Mouse (Mus musculus): ENCODE data around the gene Ppp2r5c. TPM values are rescaled to one million over a fixed set of nuclear protein-coding genes. Genes with fewer than 3 reads are reported as not detected.

Ppp2r5c gene
- polyA plus RNA-seq, 1 experiment from 2014 or later, result 86.2 TPM

GRCm38 (mm10) chr12:110571050-110571449 lies 124.1 kb downstream of the Ppp2r5c start:
- no peak for DNase-seq
- H3K4me1 ChIP-seq (replicated peaks), result no peaks in the 10 kb centered on the region

GRCm38 (mm10) chr12:110572351-110572750 lies 125.4 kb downstream of the Ppp2r5c start:
- Histone ChIP-seq H3K4me2 (no peak overlapping the region), H3K36me3 (peaks cover 63% of the 10 kb centered on the region), H3K27ac (no peak overlapping the region), H3K4me3 (replicated peaks) (no peak overlapping the region), H3K4me1 (replicated peaks) (no peaks in the 10 kb centered on the region), H3K9ac (no peak overlapping the region), H3K9me3 (replicated peaks) (no peaks in the 10 kb centered on the region), H3K27me3 (no peaks in the 10 kb centered on the region)
- no peak for DNase-seq
- WGBS (ENCODE audit: insufficient replicate concordance), result 86% methylated on average over 4 of the region's 4 CpGs
- no peak for ATAC-seq (ENCODE audit: low read depth)

More at GRCm38 (mm10) chr12:110571050-110571449, 124.1 kb downstream of the Ppp2r5c start:
- Histone ChIP-seq H3K9ac (no peak overlapping the region), H3K9me3 (replicated peaks) (no peaks in the 10 kb centered on the region), H3K36me3 (peaks cover 73% of the 10 kb centered on the region), H3K4me2 (no peak overlapping the region), H3K27ac (no peak overlapping the region), H3K4me3 (replicated peaks) (no peak overlapping the region), H3K27me3 (no peaks in the 10 kb centered on the region)
- 89% methylated on average over 10 of the region's 10 CpGs for WGBS (ENCODE audit: insufficient replicate concordance)
- no peak for ATAC-seq (ENCODE audit: low read depth)

GRCm38 (mm10) chr12:110573635-110574034 lies 126.7 kb downstream of the Ppp2r5c start:
- WGBS (ENCODE audit: insufficient replicate concordance), result 67% methylated on average over 8 of the region's 8 CpGs
- DNase-seq, result no peak
- no peak for ATAC-seq (ENCODE audit: low read depth)
- no peak overlapping the region for H3K9ac ChIP-seq
- no peak overlapping the region for H3K27ac ChIP-seq
- no peaks in the 10 kb centered on the region for H3K9me3 ChIP-seq (replicated peaks)
- H3K4me3 ChIP-seq (replicated peaks), result no peak overlapping the region
- no peak overlapping the region for H3K4me2 ChIP-seq
- H3K36me3 ChIP-seq, result peaks cover 50% of the 10 kb centered on the region
- no peaks in the 10 kb centered on the region for H3K27me3 ChIP-seq
- H3K4me1 ChIP-seq (replicated peaks), result no peaks in the 10 kb centered on the region

- Histone ChIP-seq H3K4me3 (replicated peaks) (no peak overlapping the region), H3K9ac (no peak overlapping the region), H3K4me1 (replicated peaks) (no peaks in the 10 kb centered on the region), H3K4me2 (no peak overlapping the region), H3K27me3 (no peaks in the 10 kb centered on the region), H3K36me3 (peaks cover 39% of the 10 kb centered on the region), H3K27ac (no peak overlapping the region), H3K9me3 (replicated peaks) (no peaks in the 10 kb centered on the region)
- no peak for DNase-seq
- WGBS (ENCODE audit: insufficient replicate concordance), result 74% methylated on average over 4 of the region's 4 CpGs
- ATAC-seq (ENCODE audit: low read depth), result no peak
Measured at GRCm38 (mm10) chr12:110575926-110576325, 129.0 kb downstream of the Ppp2r5c start.

- H3K9me3 ChIP-seq (replicated peaks), result no peaks in the 10 kb centered on the region
- H3K36me3 ChIP-seq, result peaks cover 27% of the 10 kb centered on the region
- no peak overlapping the region for H3K4me2 ChIP-seq
- H3K4me1 ChIP-seq (replicated peaks), result no peaks in the 10 kb centered on the region
- H3K27me3 ChIP-seq, result no peaks in the 10 kb centered on the region
- H3K27ac ChIP-seq, result no peak overlapping the region
- no peak for ATAC-seq (ENCODE audit: low read depth)
- WGBS (ENCODE audit: insufficient replicate concordance), result 80% methylated on average over 9 of the region's 9 CpGs
- no peak overlapping the region for H3K9ac ChIP-seq
- no peak for DNase-seq
- no peak overlapping the region for H3K4me3 ChIP-seq (replicated peaks)
Measured at GRCm38 (mm10) chr12:110578333-110578732, 131.4 kb downstream of the Ppp2r5c start.

- H3K36me3 ChIP-seq, result no peaks in the 10 kb centered on the region
- no peak overlapping the region for H3K9ac ChIP-seq
- 38% methylated on average over 6 of the region's 6 CpGs for WGBS (ENCODE audit: insufficient replicate concordance)
Measured at GRCm38 (mm10) chr12:110588622-110589021, 141.7 kb downstream of the Ppp2r5c start.

GRCm38 (mm10) chr12:110590804-110591259 lies 143.9 kb downstream of the Ppp2r5c start:
- Histone ChIP-seq H3K36me3 (no peaks in the 10 kb centered on the region), H3K27ac (peak overlapping the region; percentile 77), H3K4me2 (peak overlapping the region; percentile 79), H3K9me3 (replicated peaks) (no peaks in the 10 kb centered on the region), H3K4me3 (replicated peaks) (peak overlapping the region; percentile 77), H3K4me1 (replicated peaks) (peaks cover 31% of the 10 kb centered on the region), H3K27me3 (no peaks in the 10 kb centered on the region), H3K9ac (peak overlapping the region; percentile 83)
- ATAC-seq (ENCODE audit: low read depth) (peak; percentile 13; the same call in 1 of the 2 replicates), DNase-seq (no peak)
- 1% methylated on average over 15 of the region's 15 CpGs for WGBS (ENCODE audit: insufficient replicate concordance)

More at GRCm38 (mm10) chr12:110588622-110589021, 141.7 kb downstream of the Ppp2r5c start:
- no peak overlapping the region for H3K27ac ChIP-seq
- H3K4me3 ChIP-seq (replicated peaks), result no peak overlapping the region
- no peaks in the 10 kb centered on the region for H3K27me3 ChIP-seq
- no peak for ATAC-seq (ENCODE audit: low read depth)
- H3K4me2 ChIP-seq, result no peak overlapping the region
- no peak for DNase-seq
- no peaks in the 10 kb centered on the region for H3K9me3 ChIP-seq (replicated peaks)
- H3K4me1 ChIP-seq (replicated peaks), result peaks cover 31% of the 10 kb centered on the region

GRCm38 (mm10) chr12:110591260-110591883 lies 144.5 kb downstream of the Ppp2r5c start:
- WGBS (ENCODE audit: insufficient replicate concordance), result under 1% methylated on average over 56 of the region's 56 CpGs
- H3K27me3 ChIP-seq, result no peaks in the 10 kb centered on the region
- peaks cover 31% of the 10 kb centered on the region for H3K4me1 ChIP-seq (replicated peaks)
- no peaks in the 10 kb centered on the region for H3K9me3 ChIP-seq (replicated peaks)
- H3K4me3 ChIP-seq (replicated peaks), result peak overlapping the region; percentile 77
- DNase-seq, result peak; percentile 97
- no peaks in the 10 kb centered on the region for H3K36me3 ChIP-seq
- peak; percentile 92 for ATAC-seq (ENCODE audit: low read depth)
- peak overlapping the region; percentile 77 for H3K27ac ChIP-seq
- H3K9ac ChIP-seq, result peak overlapping the region; percentile 83
- peak overlapping the region; percentile 79 for H3K4me2 ChIP-seq

- DNase-seq (peak; percentile 42), ATAC-seq (ENCODE audit: low read depth) (no peak)
- 0 out of 2 replicates have a peak, but pooled peaks cover 7% of the 10 kb centered on the region for H3K27me3 ChIP-seq
- H3K36me3 ChIP-seq, result no peaks in the 10 kb centered on the region
- WGBS (ENCODE audit: insufficient replicate concordance), result 6% methylated on average over 7 of the region's 7 CpGs
- H3K9ac ChIP-seq, result no peak overlapping the region
- H3K4me2 ChIP-seq, result no peak overlapping the region
- no peak overlapping the region for H3K4me3 ChIP-seq (replicated peaks)
- peaks cover 28% of the 10 kb centered on the region for H3K4me1 ChIP-seq (replicated peaks)
- H3K27ac ChIP-seq, result no peak overlapping the region
- H3K9me3 ChIP-seq (replicated peaks), result no peaks in the 10 kb centered on the region
Measured at GRCm38 (mm10) chr12:110598527-110598926, 151.6 kb downstream of the Ppp2r5c start.

GRCm38 (mm10) chr12:110599791-110600190 lies 152.9 kb downstream of the Ppp2r5c start:
- Histone ChIP-seq H3K4me3 (replicated peaks) (no peak overlapping the region), H3K4me2 (no peak overlapping the region), H3K36me3 (no peaks in the 10 kb centered on the region), H3K9ac (no peak overlapping the region), H3K4me1 (replicated peaks) (peaks cover 34% of the 10 kb centered on the region), H3K27ac (no peak overlapping the region), H3K9me3 (replicated peaks) (no peaks in the 10 kb centered on the region), H3K27me3 (0 out of 2 replicates have a peak, but pooled peaks cover 7% of the 10 kb centered on the region)
- DNase-seq, result no peak
- no peak for ATAC-seq (ENCODE audit: low read depth)
- WGBS (ENCODE audit: insufficient replicate concordance), result 48% methylated on average over 4 of the region's 4 CpGs

- peak overlapping the region; percentile 44 for H3K9ac ChIP-seq
- H3K27me3 ChIP-seq, result 0 out of 2 replicates have a peak, but pooled peaks cover 7% of the 10 kb centered on the region
- DNase-seq (no peak), ATAC-seq (ENCODE audit: low read depth) (no peak)
- peak overlapping the region; percentile 98 for H3K4me3 ChIP-seq (replicated peaks)
- H3K9me3 ChIP-seq (replicated peaks), result no peaks in the 10 kb centered on the region
- no peaks in the 10 kb centered on the region for H3K36me3 ChIP-seq
- peak overlapping the region; percentile 87 for H3K4me2 ChIP-seq
- WGBS (ENCODE audit: insufficient replicate concordance), result 50% methylated on average over 13 of the region's 13 CpGs
- peaks cover 35% of the 10 kb centered on the region for H3K4me1 ChIP-seq (replicated peaks)
- H3K27ac ChIP-seq, result no peak overlapping the region
Measured at GRCm38 (mm10) chr12:110600225-110600991, 153.5 kb downstream of the Ppp2r5c start.
